Mouse (Mus musculus): ENCODE measurements at regions not wholly inside any gene's neighbourhood (a gene's known extent, or its start where the extent isn't known, plus 50 kb on each side); places are given as distances from the start of the nearest gene placed in this dataset.
A peak's percentile ranks its signal among the peaks of the same experiment; 100 is the strongest.

DNA sequence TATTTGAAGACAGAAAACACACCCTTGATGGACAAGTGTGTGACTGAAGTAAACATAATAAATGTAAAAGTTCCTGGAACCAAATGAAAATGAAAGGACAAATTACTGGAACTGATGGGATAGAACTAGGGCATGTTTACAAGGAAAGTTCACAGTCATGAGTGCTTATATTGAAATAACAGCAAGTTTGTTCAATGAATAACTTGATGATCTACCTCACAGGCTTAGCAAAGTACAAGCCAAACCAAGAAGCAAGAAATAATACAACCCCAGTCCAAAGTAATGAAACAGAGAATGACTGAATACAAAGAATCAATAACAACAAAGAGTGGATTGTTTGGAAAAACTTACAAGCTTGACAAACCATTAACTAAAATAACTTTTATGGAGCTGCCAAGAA lies 56.2 kb downstream of the Gm379 start:
- no peak for DNase-seq (ENCODE audit: low spot score)

DNA sequence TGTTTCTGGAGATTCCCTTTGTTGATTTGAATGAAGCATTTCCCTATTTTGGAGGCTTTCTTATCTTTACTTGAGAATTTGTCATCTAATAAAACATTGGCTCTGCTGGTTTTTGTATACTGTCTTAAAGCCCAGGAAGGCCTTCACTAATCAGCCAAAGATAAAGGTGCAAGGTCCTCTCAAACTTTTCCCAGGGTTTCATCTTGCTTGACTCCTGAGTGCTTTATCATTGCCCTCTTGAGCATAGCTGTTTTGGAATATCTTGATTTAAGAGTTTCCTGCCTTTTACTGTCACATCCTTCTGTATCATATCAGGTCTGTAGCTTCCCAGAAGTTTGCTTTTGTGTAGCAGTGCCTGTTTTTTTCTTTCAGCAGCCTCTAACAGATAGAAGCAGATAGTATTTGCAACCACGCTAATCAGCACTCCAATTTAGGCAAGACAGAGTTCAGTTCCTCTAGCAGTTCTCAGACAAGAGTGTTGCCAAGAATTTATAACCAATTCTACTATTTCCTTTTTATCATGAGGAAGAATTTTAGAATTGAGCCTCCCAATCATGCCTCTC lies 64.7 kb downstream of the Gm379 start:
- DNase-seq (ENCODE audit: low spot score) = no peak

DNA sequence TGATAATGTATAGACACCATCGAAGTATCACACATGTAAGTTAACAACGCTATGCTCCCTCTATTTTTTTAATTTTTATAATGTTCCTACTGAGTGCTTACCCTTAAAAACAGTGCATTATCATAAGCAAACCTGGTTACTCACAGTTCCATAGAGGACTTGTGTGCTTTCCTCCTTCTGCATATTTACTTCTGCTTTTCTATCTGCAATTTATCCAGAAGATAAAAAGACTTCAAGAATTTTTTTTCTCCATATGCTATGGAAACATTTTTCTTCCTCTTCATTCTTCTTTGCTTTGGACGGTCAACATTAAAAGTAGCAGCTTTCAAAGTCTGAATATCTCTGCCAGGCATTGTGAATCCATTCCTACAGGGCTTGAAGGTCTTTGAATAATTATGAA lies 102.7 kb downstream of the Gm379 start:
- no peak for DNase-seq (ENCODE audit: low spot score)

DNA sequence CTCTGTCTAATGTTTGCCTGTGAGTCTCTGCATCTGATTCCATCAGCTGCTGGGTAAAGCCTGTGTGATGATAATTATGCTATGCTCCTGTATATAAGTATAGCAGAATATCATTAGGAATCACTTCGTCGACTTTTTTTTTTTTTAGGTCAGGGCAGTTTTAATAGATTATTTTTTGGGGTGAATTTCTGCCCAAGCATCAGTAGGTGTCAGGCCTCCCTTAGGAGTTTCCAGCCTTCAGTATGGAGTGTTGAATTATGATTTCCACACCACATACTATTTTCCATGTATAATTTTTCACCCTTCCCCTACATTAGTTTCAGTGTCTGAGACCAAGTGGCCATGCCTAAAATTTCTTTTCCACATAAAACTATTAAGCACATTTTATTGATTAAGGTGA lies 121.5 kb downstream of the Gm379 start:
- DNase-seq (ENCODE audit: low spot score) = no peak

DNA sequence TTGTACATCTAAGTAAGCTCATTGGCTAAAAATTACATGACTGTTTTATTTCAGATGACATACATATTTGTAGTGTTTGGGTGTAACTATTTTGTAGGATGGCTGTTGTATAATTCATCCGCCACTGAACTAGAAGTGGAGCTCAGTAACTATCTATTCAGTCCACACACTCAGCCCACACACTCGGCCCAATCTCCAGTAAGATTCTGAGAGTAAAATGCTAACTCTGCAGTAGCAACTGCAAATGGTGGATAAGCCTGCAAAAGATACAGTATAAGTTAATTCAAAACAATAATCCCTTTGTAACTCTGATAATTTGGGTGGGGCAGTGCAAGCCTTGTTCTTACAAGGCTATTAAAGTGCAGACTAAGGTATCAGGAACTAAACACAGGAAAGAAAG lies 123.3 kb downstream of the Gm379 start:
- DNase-seq (ENCODE audit: low spot score) = no peak

DNA sequence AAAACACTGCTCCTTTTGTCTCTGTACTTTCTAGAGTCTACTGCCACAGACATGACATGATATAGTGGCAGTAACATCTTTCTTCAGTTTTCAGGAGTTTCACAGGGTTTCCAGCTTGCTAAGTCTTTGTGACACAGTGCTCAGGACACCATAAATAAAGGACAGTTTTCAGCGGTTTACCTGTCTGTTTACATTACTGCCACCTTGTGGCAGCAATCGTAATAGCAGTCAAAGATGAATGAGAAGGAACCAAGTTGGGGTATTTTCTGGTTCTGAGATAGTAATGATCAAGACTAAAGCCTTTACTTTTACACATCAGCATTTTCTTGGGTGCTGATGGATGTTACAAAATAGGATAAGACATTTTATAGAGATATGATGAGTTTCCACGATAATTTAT lies 127.7 kb downstream of the Gm379 start:
- peak; percentile 0 for DNase-seq (ENCODE audit: low spot score)

Data from T-cell, adult 2 months (primary cell).